Mouse (Mus musculus) liver, embryonic 13.5 days (tissue): ENCODE results near the gene Tmem216. TPM values are rescaled to one million over a fixed set of nuclear protein-coding genes. Genes with fewer than 3 reads are reported as not detected.

Experiments used
- ATAC-seq: fragments of 200-750 bp; cut with Nextera tagmentation; 2 replicates; pipeline ENCODE4 v1.8.0; 2017; ENCODE audit warnings: low read depth, mild to moderate bottlenecking, moderate number of reproducible peaks, moderate library complexity
- DNase-seq: peaks from one replicate; pipeline ENCODE4 v3.0.0; 2022
- H3K27ac ChIP-seq: fragments of 300-500 bp; sonication (generic); 2 replicates; pipeline ENCODE4 v1.5.1; 2015; ENCODE audit warnings: moderate library complexity, mild to moderate bottlenecking, inconsistent platforms
- H3K27me3 ChIP-seq: fragments of 300-500 bp; sonication (generic); 2 replicates; pipeline ENCODE4 v1.6.1; 2015; ENCODE audit warnings: mild to moderate bottlenecking, inconsistent platforms
- H3K36me3 ChIP-seq: fragments of 300-500 bp; sonication (generic); 2 replicates; pipeline ENCODE4 v1.6.1; 2015; ENCODE audit warnings: mild to moderate bottlenecking, inconsistent platforms
- H3K4me1 ChIP-seq: fragments of 300-500 bp; sonication (generic); replicated peaks from 2 replicates; pipeline ENCODE4 v1.6.1; 2015; ENCODE audit warnings: inconsistent platforms
- H3K4me2 ChIP-seq: fragments of 300-500 bp; sonication (generic); 2 replicates; pipeline ENCODE4 v1.6.1; 2015; ENCODE audit warnings: inconsistent platforms, mild to moderate bottlenecking, moderate library complexity
- H3K4me3 ChIP-seq: fragments of 300-500 bp; sonication (generic); replicated peaks from 2 replicates; pipeline ENCODE4 v1.5.1; 2015; ENCODE audit warnings: mild to moderate bottlenecking, inconsistent platforms
- H3K9ac ChIP-seq: fragments of 300-500 bp; sonication (generic); 2 replicates; pipeline ENCODE4 v1.6.1; 2015; ENCODE audit warnings: mild to moderate bottlenecking, inconsistent platforms
- H3K9me3 ChIP-seq: fragments of 300-500 bp; sonication (generic); replicated peaks from 2 replicates; pipeline ENCODE4 v1.6.1; 2016; ENCODE audit warnings: inconsistent platforms
- WGBS: fragments of 180-500 bp; shearing (Covaris S2); methylation state at CpG from one replicate; pipeline ENCODE4 v1.1.7; 2015; ENCODE audit not compliant: insufficient replicate concordance; 5-methylcytosine and 5-hydroxymethylcytosine counted together
- polyA plus RNA-seq: library from polyadenylated mRNA; unstranded; fragments of >200 nt; fragmentation: Nextera tagmentation; extraction: Ambion mirVana; gene quantifications from 2 replicates; pipeline ENCODE4 v1.2.1, GENCODE M21; 2015

Gene Tmem216
- polyA plus RNA-seq, 1 experiment from 2014 or later, result 16.9 TPM

- ATAC-seq, result no peak
- Histone ChIP-seq H3K36me3 (peaks cover 34% of the 10 kb centered on the region), H3K4me2 (no peak overlapping the region), H3K9ac (no peak overlapping the region), H3K4me3 (no peak overlapping the region), H3K4me1 (peaks cover 17% of the 10 kb centered on the region), H3K27ac (peak overlapping the region; percentile 67), H3K9me3 (no peaks in the 10 kb centered on the region), H3K27me3 (no peaks in the 10 kb centered on the region)
- no peak for DNase-seq
- WGBS, result 36% methylated on average over 5 of the region's 5 CpGs
Measured at GRCm38 (mm10) chr19:10589127-10589857, 33.3 kb upstream of the Tmem216 start.

GRCm38 (mm10) chr19:10587231-10587630 lies 31.2 kb upstream of the Tmem216 start:
- H3K27ac ChIP-seq, result peak overlapping the region; percentile 55
- peaks cover 33% of the 10 kb centered on the region for H3K36me3 ChIP-seq
- no peaks in the 10 kb centered on the region for H3K9me3 ChIP-seq
- H3K4me1 ChIP-seq, result peaks cover 17% of the 10 kb centered on the region
- 63% methylated on average over 8 of the region's 8 CpGs for WGBS
- ATAC-seq (no peak), DNase-seq (no peak)
- H3K4me2 ChIP-seq, result no peak overlapping the region
- no peaks in the 10 kb centered on the region for H3K27me3 ChIP-seq
- no peak overlapping the region for H3K9ac ChIP-seq
- no peak overlapping the region for H3K4me3 ChIP-seq

- ATAC-seq (no peak), DNase-seq (no peak)
- Histone ChIP-seq H3K4me1 (peaks cover 17% of the 10 kb centered on the region), H3K36me3 (peaks cover 28% of the 10 kb centered on the region), H3K4me3 (no peak overlapping the region), H3K4me2 (no peak overlapping the region), H3K27me3 (no peaks in the 10 kb centered on the region), H3K27ac (no peak overlapping the region), H3K9ac (no peak overlapping the region), H3K9me3 (no peaks in the 10 kb centered on the region)
- 80% methylated on average over 8 of the region's 8 CpGs for WGBS
Measured at GRCm38 (mm10) chr19:10585112-10585511, 29.1 kb upstream of the Tmem216 start.

- Histone ChIP-seq H3K4me3 (no peak overlapping the region), H3K27ac (no peak overlapping the region), H3K9me3 (no peaks in the 10 kb centered on the region), H3K27me3 (no peaks in the 10 kb centered on the region), H3K9ac (no peak overlapping the region), H3K36me3 (peaks cover 26% of the 10 kb centered on the region), H3K4me1 (peaks cover 17% of the 10 kb centered on the region), H3K4me2 (no peak overlapping the region)
- DNase-seq (no peak), ATAC-seq (no peak)
- 71% methylated on average over 7 of the region's 7 CpGs for WGBS
Measured at GRCm38 (mm10) chr19:10583550-10584146, 27.6 kb upstream of the Tmem216 start.

- DNase-seq, result no peak
- no peaks in the 10 kb centered on the region for H3K27me3 ChIP-seq
- WGBS, result 71% methylated on average over 6 of the region's 6 CpGs
- H3K4me1 ChIP-seq, result peaks cover 25% of the 10 kb centered on the region
- no peak overlapping the region for H3K27ac ChIP-seq
- ATAC-seq, result no peak
- H3K9ac ChIP-seq, result no peak overlapping the region
- H3K4me2 ChIP-seq, result no peak overlapping the region
- H3K4me3 ChIP-seq, result no peak overlapping the region
- no peaks in the 10 kb centered on the region for H3K9me3 ChIP-seq
- H3K36me3 ChIP-seq, result peaks cover 16% of the 10 kb centered on the region
Measured at GRCm38 (mm10) chr19:10581984-10582383, 25.9 kb upstream of the Tmem216 start.

- DNase-seq (no peak), ATAC-seq (no peak)
- Histone ChIP-seq H3K4me3 (no peak overlapping the region), H3K36me3 (peaks cover 16% of the 10 kb centered on the region), H3K27me3 (no peaks in the 10 kb centered on the region), H3K4me2 (no peak overlapping the region), H3K27ac (no peak overlapping the region), H3K4me1 (peaks cover 33% of the 10 kb centered on the region), H3K9me3 (no peaks in the 10 kb centered on the region), H3K9ac (no peak overlapping the region)
- 47% methylated on average over 3 of the region's 3 CpGs for WGBS
Measured at GRCm38 (mm10) chr19:10580761-10581160, 24.7 kb upstream of the Tmem216 start.

GRCm38 (mm10) chr19:10580102-10580501 lies 24.1 kb upstream of the Tmem216 start:
- H3K36me3 ChIP-seq, result peaks cover 17% of the 10 kb centered on the region
- no peaks in the 10 kb centered on the region for H3K9me3 ChIP-seq
- DNase-seq (no peak), ATAC-seq (no peak)
- H3K27me3 ChIP-seq, result no peaks in the 10 kb centered on the region
- H3K4me1 ChIP-seq, result peaks cover 35% of the 10 kb centered on the region
- 65% methylated on average over 3 of the region's 3 CpGs for WGBS
- H3K4me2 ChIP-seq, result no peak overlapping the region
- H3K27ac ChIP-seq, result no peak overlapping the region
- no peak overlapping the region for H3K4me3 ChIP-seq
- no peak overlapping the region for H3K9ac ChIP-seq

GRCm38 (mm10) chr19:10576690-10577561 lies 20.9 kb upstream of the Tmem216 start, which contains the start of the genes Cyb561a3 and Tmem138:
Gene Cyb561a3 (plus strand): TSS chr19:10577172.
Gene Tmem138 (minus strand): TSS chr19:10577362.
- Histone ChIP-seq H3K4me2 (peak within 1 kb of the TSS; percentile 84), H3K27ac (peak within 1 kb of the TSS; percentile 82), H3K27me3 (no peaks in the 10 kb centered on the region), H3K4me1 (peaks cover 32% of the 10 kb centered on the region), H3K9me3 (no peaks in the 10 kb centered on the region), H3K4me3 (peak within 1 kb of the TSS; percentile 71), H3K9ac (peak within 1 kb of the TSS; percentile 80), H3K36me3 (peaks cover 33% of the 10 kb centered on the region)
- ATAC-seq (peak; percentile 93), DNase-seq (peak; percentile 88)
- under 1% methylated on average over 44 of the region's 44 CpGs for WGBS

GRCm38 (mm10) chr19:10569627-10570026 lies 13.6 kb upstream of the Tmem216 start:
- WGBS, result 90% methylated on average over 6 of the region's 6 CpGs
- Histone ChIP-seq H3K4me3 (no peak overlapping the region), H3K27me3 (no peaks in the 10 kb centered on the region), H3K9ac (no peak overlapping the region), H3K27ac (no peak overlapping the region), H3K36me3 (peaks cover 49% of the 10 kb centered on the region), H3K4me1 (peaks cover 4% of the 10 kb centered on the region; the same call in 1 of the 2 replicates), H3K9me3 (no peaks in the 10 kb centered on the region), H3K4me2 (no peak overlapping the region)
- ATAC-seq, result no peak
- DNase-seq, result no peak

GRCm38 (mm10) chr19:10565217-10565616 lies 9.2 kb upstream of the Tmem216 start:
- Histone ChIP-seq H3K4me2 (no peak overlapping the region), H3K4me3 (no peak overlapping the region), H3K27ac (no peak overlapping the region; the same call in 1 of the 2 replicates), H3K9ac (no peak overlapping the region), H3K4me1 (peaks cover 12% of the 10 kb centered on the region; the same call in 1 of the 2 replicates), H3K9me3 (no peaks in the 10 kb centered on the region), H3K36me3 (peaks cover 9% of the 10 kb centered on the region; the same call in 1 of the 2 replicates), H3K27me3 (no peaks in the 10 kb centered on the region)
- 63% methylated on average over 4 of the region's 4 CpGs for WGBS
- no peak for DNase-seq
- no peak for ATAC-seq

GRCm38 (mm10) chr19:10564278-10564677 lies 8.2 kb upstream of the Tmem216 start:
- ATAC-seq, result no peak
- no peak overlapping the region for H3K9ac ChIP-seq
- no peak overlapping the region for H3K27ac ChIP-seq
- DNase-seq, result no peak
- H3K36me3 ChIP-seq, result 0 out of 2 replicates have a peak, but pooled peaks cover 4% of the 10 kb centered on the region
- no peak overlapping the region for H3K4me2 ChIP-seq
- 58% methylated on average over 6 of the region's 6 CpGs for WGBS
- H3K9me3 ChIP-seq, result no peaks in the 10 kb centered on the region
- peaks cover 12% of the 10 kb centered on the region; the same call in 1 of the 2 replicates for H3K4me1 ChIP-seq
- H3K4me3 ChIP-seq, result no peak overlapping the region
- no peaks in the 10 kb centered on the region for H3K27me3 ChIP-seq
